Comparison of ENCODE assay signal across 12 mouse cellular contexts in the genomic region with DNA sequence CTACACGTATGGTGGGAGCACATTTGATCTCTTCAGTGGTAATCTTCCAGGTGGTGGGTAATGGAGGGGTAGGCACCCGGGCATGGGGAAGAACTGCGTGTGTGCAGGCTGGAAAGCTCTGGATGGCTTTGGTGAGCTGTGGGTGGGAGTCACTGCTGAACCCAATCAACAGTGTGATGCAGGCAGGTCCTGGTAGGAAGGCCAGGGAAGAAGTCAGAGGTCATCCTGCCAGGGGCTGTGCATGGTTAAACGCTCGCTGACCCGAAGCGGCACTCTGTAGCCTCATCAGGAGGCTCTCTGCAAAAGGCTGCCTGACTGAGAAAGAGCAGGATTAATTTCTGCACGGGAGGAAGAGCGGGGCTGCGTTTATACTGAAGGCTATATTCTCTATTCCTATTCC. TPM values are rescaled to one million over a fixed set of nuclear protein-coding genes. Genes with fewer than 3 reads are reported as not detected.
DNase-seq lines count a peak whose midpoint lies in the region; ATAC-seq and TF ChIP-seq lines count a peak whose summit lies in the region.
"Had no signal": no experiment of that assay in that cellular context is flagged by ENCODE, and none has a peak within 500 bp of the region (broad histone marks: within the 10 kb centered on the region; RNA-seq: fewer than 3 reads in every experiment).

No protein-coding gene starts in this region.

- no peaks in the 10 kb centered on the region for H3K36me3 ChIP-seq in lung, embryonic 14.5 days (ENCODE audit: insufficient read depth)
- H3K36me3 ChIP-seq: embryonic facial prominence, embryonic 13.5 days had no signal

- peaks cover 5% of the 10 kb centered on the region; the same call in 1 of the 2 replicates for H3K4me1 ChIP-seq in lung, embryonic 14.5 days (ENCODE audit: insufficient read depth)
- peaks cover 8% of the 10 kb centered on the region for H3K4me1 ChIP-seq in brown adipose tissue, adult 24 weeks (ENCODE audit: control insufficient read depth, insufficient read depth, insufficient read length, low read length)

- H3K27me3 ChIP-seq in lung, embryonic 14.5 days (ENCODE audit: insufficient read depth, low read length) = peaks cover 50% of the 10 kb centered on the region

- WGBS in lung, embryonic 14.5 days = 52% methylated on average over 10 of the region's 10 CpGs

- H3K27ac ChIP-seq in lung, embryonic 14.5 days (ENCODE audit: low read depth) = no peak overlapping the region
- H3K27ac ChIP-seq in brown adipose tissue, adult 24 weeks (replicated peaks; ENCODE audit: low read depth, low read length) = 0 out of 2 replicates have a peak overlapping the region, but pooled peaks have one; percentile 59
- H3K27ac ChIP-seq: embryonic facial prominence, embryonic 13.5 days had no signal

- H3K9ac ChIP-seq in lung, embryonic 14.5 days = no peak overlapping the region
- H3K9ac ChIP-seq: embryonic facial prominence, embryonic 13.5 days had no signal

- no peak for TF ChIP-seq CTCF in lung, embryonic 14.5 days (IDR thresholded peaks at IDR 0.05; ENCODE audit: low read depth)

- no peak for DNase-seq in lung, embryonic 14.5 days
- DNase-seq in lung, adult 18-20 months = no peak
- peak; percentile 57 for DNase-seq in embryo, embryonic 9.5 days (ENCODE audit: extremely low spot score)
- peak; percentile 76 for DNase-seq in kidney, postnatal 14 days
- no peak for DNase-seq in right cerebral cortex, postnatal 25 days
- DNase-seq: cerebellum, adult 11-12 months had no signal

- ATAC-seq in lung, embryonic 14.5 days (ENCODE audit: insufficient read depth) = no peak
- no peak for ATAC-seq in activated CD4-positive, CD25-positive, alpha-beta regulatory T cell, adult 4 months
- ATAC-seq: forebrain, embryonic 16.5 days; intestine, embryonic 16.5 days had no signal

- peak overlapping the region; percentile 93; the same call in 1 of the 2 replicates for H3K4me2 ChIP-seq in lung, embryonic 14.5 days
- H3K4me2 ChIP-seq: embryonic facial prominence, embryonic 13.5 days had no signal

- no peak overlapping the region for H3K4me3 ChIP-seq in lung, embryonic 14.5 days (ENCODE audit: low read depth, low read length)
- no peak overlapping the region for H3K4me3 ChIP-seq in brown adipose tissue, adult 24 weeks (ENCODE audit: insufficient read depth, low read depth, low read length)
- H3K4me3 ChIP-seq: embryonic facial prominence, embryonic 13.5 days; megakaryocyte, embryonic 14.5 days had no signal

- H3K9me3 ChIP-seq in lung, embryonic 14.5 days (ENCODE audit: low read depth, low read length) = no peaks in the 10 kb centered on the region
- H3K9me3 ChIP-seq: embryonic facial prominence, embryonic 13.5 days had no signal

RNA-seq across cellular contexts. Expression of a gene that starts 5.4 kb away (rescaled TPM):
- 16.3 and 17.6 TPM in 2 replicates for polyA plus RNA-seq in lung, embryonic 14.5 days (2014; fragmentation: Nextera tagmentation; extraction: Ambion mirVana)
- 1.1 and 2.3 TPM in 2 replicates for polyA plus RNA-seq in brown adipose tissue, adult 24 weeks (2012; ENCODE audit: insufficient read depth, insufficient read length, missing spikeins)
- polyA plus RNA-seq in activated CD4-positive, CD25-positive, alpha-beta regulatory T cell, adult 4 months (2017; shearing (Covaris generic)) = 100 to 1,000 TPM; 100 to 110 TPM

RNA-seq across cellular contexts. Expression of a gene that starts 45.9 kb away (rescaled TPM):
- 12.5 and 15.5 TPM in 2 replicates for polyA plus RNA-seq in lung, embryonic 14.5 days (2014; fragmentation: Nextera tagmentation; extraction: Ambion mirVana)
- 3.5 and 3.9 TPM in 2 replicates for polyA plus RNA-seq in brown adipose tissue, adult 24 weeks (2012; ENCODE audit: insufficient read depth, insufficient read length, missing spikeins)
- 1 to 10 TPM; 3.1 to 3.2 TPM for polyA plus RNA-seq in activated CD4-positive, CD25-positive, alpha-beta regulatory T cell, adult 4 months (2017; shearing (Covaris generic))

Comparison
In these comparisons a context has a peak if more than half of its experiments do, and no peak if none do; other contexts are left out.
1. DNase-seq: peak in embryo, embryonic 9.5 days (single experiment) and kidney, postnatal 14 days (single experiment); none in lung, embryonic 14.5 days (single experiment), lung, adult 18-20 months (0 of 2) and right cerebral cortex, postnatal 25 days (single experiment).